Mouse (Mus musculus) layer of hippocampus, adult 8-10 months (tissue): ENCODE data around the gene Swap70. TPM values are rescaled to one million over a fixed set of nuclear protein-coding genes. Genes with fewer than 3 reads are reported as not detected.

Experiments
- DNase-seq, 2 experiments: peaks; one replicate each; pipeline ENCODE4 v3.0.0; 2022; ENCODE audit warnings: low spot score in 2 of 2
- total RNA-seq, 4 experiments: library from RNA; stranded (reverse); gene quantifications; 2 replicates each; pipeline ENCODE4 v1.2.4; 2022

Gene Swap70
- total RNA-seq, 4 experiments from 2014 or later, result 10.5 to 13.3 (median 11.8) TPM

GRCm38 (mm10) chr7:110237837-110238451 lies 16.4 kb downstream of the Swap70 start:
- peak in 1 of 2 experiments; percentile 8 for DNase-seq

- no peak for DNase-seq
Measured at GRCm38 (mm10) chr7:110239590-110239989, 18.1 kb downstream of the Swap70 start.

- no peak for DNase-seq
Measured at GRCm38 (mm10) chr7:110241472-110242289, 20.2 kb downstream of the Swap70 start.

GRCm38 (mm10) chr7:110242290-110242581 lies 20.7 kb downstream of the Swap70 start:
- DNase-seq, result no peak

GRCm38 (mm10) chr7:110245128-110245527 lies 23.6 kb downstream of the Swap70 start:
- no peak for DNase-seq

GRCm38 (mm10) chr7:110246526-110246925 lies 25.0 kb downstream of the Swap70 start:
- no peak for DNase-seq

GRCm38 (mm10) chr7:110247801-110248200 lies 26.3 kb downstream of the Swap70 start:
- DNase-seq, result no peak

GRCm38 (mm10) chr7:110248677-110249076 lies 27.2 kb downstream of the Swap70 start:
- no peak for DNase-seq

GRCm38 (mm10) chr7:110253861-110254260 lies 32.4 kb downstream of the Swap70 start:
- DNase-seq, result no peak

GRCm38 (mm10) chr7:110254395-110254794 lies 32.9 kb downstream of the Swap70 start:
- DNase-seq, result no peak

GRCm38 (mm10) chr7:110257059-110257458 lies 35.5 kb downstream of the Swap70 start:
- no peak for DNase-seq

GRCm38 (mm10) chr7:110258196-110258950 lies 36.9 kb downstream of the Swap70 start:
- DNase-seq, result no peak

GRCm38 (mm10) chr7:110259966-110260711 lies 38.6 kb downstream of the Swap70 start:
- DNase-seq, result no peak

GRCm38 (mm10) chr7:110261807-110262206 lies 40.3 kb downstream of the Swap70 start:
- DNase-seq, result no peak

- DNase-seq, result no peak
Measured at GRCm38 (mm10) chr7:110262661-110263060, 41.1 kb downstream of the Swap70 start.

GRCm38 (mm10) chr7:110263474-110263873 lies 42.0 kb downstream of the Swap70 start:
- no peak for DNase-seq

- DNase-seq, result peak in 1 of 2 experiments; percentile 85
Measured at GRCm38 (mm10) chr7:110265796-110266195, 44.3 kb downstream of the Swap70 start.

- DNase-seq, result no peak
Measured at GRCm38 (mm10) chr7:110267014-110267413, 45.5 kb downstream of the Swap70 start.

GRCm38 (mm10) chr7:110267994-110268393 lies 46.5 kb downstream of the Swap70 start:
- DNase-seq, result no peak

- no peak for DNase-seq
Measured at GRCm38 (mm10) chr7:110268511-110268910, 47.0 kb downstream of the Swap70 start.

- DNase-seq, result no peak
Measured at GRCm38 (mm10) chr7:110269777-110270176, 48.3 kb downstream of the Swap70 start.

- no peak for DNase-seq
Measured at GRCm38 (mm10) chr7:110270455-110270854, 48.9 kb downstream of the Swap70 start.
